Mouse (Mus musculus): ENCODE data around the gene Cdt1. TPM values are rescaled to one million over a fixed set of nuclear protein-coding genes. Genes with fewer than 3 reads are reported as not detected.
"Not testable (repeated sequence)": the region's sequence is repeated elsewhere in the genome, so short reads cannot be mapped to it uniquely, and the experiment has no call there.

Cdt1 gene
- polyA plus RNA-seq, 1 experiment from 2014 or later = 45.9 TPM

DNA sequence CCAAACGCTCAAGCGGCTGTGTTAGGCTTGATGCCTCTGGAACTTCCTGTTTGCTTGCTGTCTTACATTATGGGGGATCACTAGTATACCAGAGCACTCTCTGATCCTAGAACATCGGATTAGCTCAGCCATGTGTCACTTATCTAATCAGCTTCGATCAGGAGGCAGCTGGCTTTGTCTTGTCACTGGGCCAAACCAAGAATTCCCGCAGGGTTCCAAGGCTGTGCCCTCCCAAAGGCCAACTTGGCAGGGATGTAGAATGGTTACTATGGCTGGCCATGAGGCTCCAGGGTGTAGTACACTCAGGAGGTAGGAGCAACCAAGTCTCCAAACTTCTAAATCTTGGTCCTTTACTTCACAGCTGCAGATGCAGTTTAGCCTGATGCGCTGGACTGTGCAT is 1.0 kb upstream of the Cdt1 start:
- WGBS (ENCODE audit: insufficient replicate concordance) = 12% methylated on average over 6 of the region's 6 CpGs
- Histone ChIP-seq H3K36me3 (replicated peaks) (peaks cover 29% of the 10 kb centered on the region), H3K27ac (replicated peaks) (peak overlapping the region; percentile 82), H3K4me1 (replicated peaks) (peaks cover 59% of the 10 kb centered on the region), H3K27me3 (no peaks in the 10 kb centered on the region), H3K9ac (peak overlapping the region; percentile 92), H3K9me3 (replicated peaks) (no peaks in the 10 kb centered on the region), H3K4me2 (peak overlapping the region; percentile 90), H3K4me3 (replicated peaks) (peak overlapping the region; percentile 88)
- no peak for ATAC-seq (ENCODE audit: insufficient read depth)

DNA sequence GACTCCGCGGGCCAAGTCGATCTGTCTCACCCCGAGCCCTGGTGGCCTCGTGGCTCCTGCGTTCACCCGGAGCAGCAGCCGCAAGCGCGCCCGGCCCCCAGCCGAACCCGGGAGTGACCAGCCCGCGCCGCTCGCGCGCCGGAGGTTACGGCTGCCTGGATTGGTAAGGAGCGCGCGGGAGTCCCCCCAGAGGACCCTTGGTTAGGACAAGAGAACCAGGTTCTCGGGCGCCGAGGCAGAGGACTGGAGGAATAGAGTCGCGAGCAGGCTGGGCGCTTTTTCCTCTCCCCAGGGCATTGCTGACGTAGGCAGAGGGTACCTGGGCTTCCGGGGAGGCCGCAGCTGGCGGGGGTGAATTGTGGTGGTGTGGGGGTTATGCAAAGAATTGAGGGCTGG is 292 bp downstream of the Cdt1 start:
- peak overlapping the region; percentile 88 for H3K4me3 ChIP-seq (replicated peaks)
- peaks cover 43% of the 10 kb centered on the region for H3K36me3 ChIP-seq (replicated peaks)
- under 1% methylated on average over 34 of the region's 34 CpGs for WGBS (ENCODE audit: insufficient replicate concordance)
- no peaks in the 10 kb centered on the region for H3K27me3 ChIP-seq
- H3K27ac ChIP-seq (replicated peaks) = peak overlapping the region; percentile 90
- H3K4me1 ChIP-seq (replicated peaks) = peaks cover 72% of the 10 kb centered on the region
- H3K9me3 ChIP-seq (replicated peaks) = no peaks in the 10 kb centered on the region
- peak overlapping the region; percentile 92 for H3K9ac ChIP-seq
- ATAC-seq (ENCODE audit: insufficient read depth) = peak; percentile 26
- peak overlapping the region; percentile 90 for H3K4me2 ChIP-seq

DNA sequence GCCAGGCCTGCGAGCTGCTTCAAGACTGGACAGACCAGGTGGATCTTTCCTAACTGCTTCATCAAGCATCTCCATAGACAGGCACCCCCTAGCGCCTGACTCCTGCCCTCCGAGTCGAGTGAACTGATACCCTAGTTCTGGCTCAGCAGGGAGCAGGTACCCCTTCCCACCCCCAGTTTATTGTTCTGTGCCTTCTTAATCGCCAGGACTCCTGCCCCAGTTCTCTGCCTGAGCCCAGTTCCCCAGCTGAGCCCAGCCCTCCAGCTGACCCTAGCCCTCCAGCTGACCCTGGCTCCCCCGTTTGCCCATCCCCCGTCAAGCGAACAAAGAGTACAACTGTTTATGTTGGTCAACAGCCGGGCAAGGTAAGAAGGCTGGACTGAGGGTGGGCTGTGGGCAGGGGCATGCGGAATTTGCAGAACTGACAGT is 1.1 kb downstream of the Cdt1 start:
- Histone ChIP-seq H3K36me3 (replicated peaks) (peaks cover 51% of the 10 kb centered on the region), H3K4me2 (peak overlapping the region; percentile 90), H3K9me3 (replicated peaks) (no peaks in the 10 kb centered on the region), H3K4me3 (replicated peaks) (peak overlapping the region; percentile 88), H3K27ac (replicated peaks) (peak overlapping the region; percentile 90), H3K4me1 (replicated peaks) (peaks cover 80% of the 10 kb centered on the region), H3K27me3 (no peaks in the 10 kb centered on the region), H3K9ac (peak overlapping the region; percentile 92)
- ATAC-seq (ENCODE audit: insufficient read depth) = no peak
- 10% methylated on average over 10 of the region's 10 CpGs for WGBS (ENCODE audit: insufficient replicate concordance)

DNA sequence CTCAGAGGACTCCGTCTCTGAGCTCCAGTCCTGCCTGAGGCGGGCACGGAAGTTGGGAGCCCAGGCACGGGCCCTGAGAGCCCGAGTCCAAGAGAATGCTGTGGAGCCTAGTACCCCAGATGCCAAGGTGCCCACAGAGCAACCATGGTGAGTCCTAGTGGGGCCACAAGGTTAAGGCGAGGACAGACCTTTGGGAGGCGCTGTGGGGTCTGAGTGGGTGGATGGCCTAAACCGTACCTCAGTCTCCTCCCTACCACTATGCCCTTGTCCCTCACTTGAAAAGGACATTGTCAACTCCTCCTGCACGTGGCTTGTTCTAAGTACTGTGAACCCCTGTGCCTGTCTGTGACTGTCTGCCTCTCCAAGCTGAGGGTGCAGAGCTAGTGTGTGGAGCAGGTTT is 1.5 kb downstream of the Cdt1 start:
- no peak for ATAC-seq (ENCODE audit: insufficient read depth)
- peaks cover 85% of the 10 kb centered on the region for H3K4me1 ChIP-seq (replicated peaks)
- peak overlapping the region; percentile 88 for H3K4me3 ChIP-seq (replicated peaks)
- H3K27me3 ChIP-seq = no peaks in the 10 kb centered on the region
- peak overlapping the region; percentile 90 for H3K4me2 ChIP-seq
- H3K36me3 ChIP-seq (replicated peaks) = peaks cover 55% of the 10 kb centered on the region
- peak overlapping the region; percentile 90 for H3K27ac ChIP-seq (replicated peaks)
- WGBS (ENCODE audit: insufficient replicate concordance) = 52% methylated on average over 9 of the region's 9 CpGs
- peak overlapping the region; percentile 92 for H3K9ac ChIP-seq
- no peaks in the 10 kb centered on the region for H3K9me3 ChIP-seq (replicated peaks)

DNA sequence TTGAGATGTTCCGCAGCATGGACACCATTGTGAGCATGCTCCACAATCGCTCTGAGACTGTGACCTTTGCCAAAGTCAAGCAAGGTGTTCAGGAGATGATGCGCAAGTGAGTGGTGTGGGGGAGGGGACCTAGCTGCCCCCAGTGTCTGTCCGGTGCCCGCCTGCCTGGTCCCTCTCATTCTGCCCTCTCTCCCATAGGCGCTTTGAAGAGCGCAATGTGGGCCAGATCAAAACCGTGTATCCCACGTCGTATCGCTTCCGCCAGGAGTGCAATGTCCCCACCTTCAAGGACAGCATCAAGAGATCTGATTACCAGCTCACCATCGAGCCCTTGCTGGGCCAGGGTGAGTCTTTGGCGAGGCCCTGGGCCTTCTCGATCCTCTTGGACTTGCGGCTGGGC is 2.2 kb downstream of the Cdt1 start:
- Histone ChIP-seq H3K27me3 (no peaks in the 10 kb centered on the region), H3K9ac (0 out of 2 replicates have a peak overlapping the region, but pooled peaks have one; percentile 92), H3K4me3 (replicated peaks) (peak overlapping the region; percentile 88), H3K9me3 (replicated peaks) (no peaks in the 10 kb centered on the region), H3K27ac (replicated peaks) (peak overlapping the region; percentile 90; the same call in 1 of the 2 replicates), H3K36me3 (replicated peaks) (peaks cover 56% of the 10 kb centered on the region), H3K4me1 (replicated peaks) (peaks cover 88% of the 10 kb centered on the region), H3K4me2 (peak overlapping the region; percentile 90)
- WGBS (ENCODE audit: insufficient replicate concordance) = 96% methylated on average over 16 of the region's 16 CpGs
- ATAC-seq (ENCODE audit: insufficient read depth) = no peak

DNA sequence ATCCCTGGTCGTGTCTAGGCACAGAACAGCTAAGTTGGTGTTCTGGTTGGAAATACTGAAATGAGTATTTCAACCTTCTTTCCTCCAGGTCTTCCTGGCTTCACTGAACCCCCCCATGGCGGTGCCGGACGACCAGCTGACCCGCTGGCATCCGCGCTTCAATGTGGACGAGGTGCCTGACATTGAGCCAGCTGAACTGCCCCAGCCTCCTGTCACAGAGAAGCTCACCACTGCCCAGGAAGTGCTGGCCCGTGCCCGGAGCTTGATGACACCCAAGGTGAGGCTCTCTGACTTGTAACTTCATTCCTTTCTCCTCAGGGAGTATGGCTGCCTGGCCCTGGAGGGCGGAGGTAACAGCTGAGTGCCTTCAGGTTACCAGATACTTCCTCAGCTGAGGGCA is 3.3 kb downstream of the Cdt1 start:
- H3K9me3 ChIP-seq (replicated peaks) = no peaks in the 10 kb centered on the region
- no peak overlapping the region for H3K9ac ChIP-seq
- H3K4me2 ChIP-seq = no peak overlapping the region
- no peaks in the 10 kb centered on the region for H3K27me3 ChIP-seq
- H3K36me3 ChIP-seq (replicated peaks) = peaks cover 56% of the 10 kb centered on the region
- H3K4me1 ChIP-seq (replicated peaks) = peaks cover 90% of the 10 kb centered on the region
- 91% methylated on average over 11 of the region's 11 CpGs for WGBS (ENCODE audit: insufficient replicate concordance)
- no peak overlapping the region for H3K4me3 ChIP-seq (replicated peaks)
- ATAC-seq (ENCODE audit: insufficient read depth) = no peak
- no peak overlapping the region for H3K27ac ChIP-seq (replicated peaks)

DNA sequence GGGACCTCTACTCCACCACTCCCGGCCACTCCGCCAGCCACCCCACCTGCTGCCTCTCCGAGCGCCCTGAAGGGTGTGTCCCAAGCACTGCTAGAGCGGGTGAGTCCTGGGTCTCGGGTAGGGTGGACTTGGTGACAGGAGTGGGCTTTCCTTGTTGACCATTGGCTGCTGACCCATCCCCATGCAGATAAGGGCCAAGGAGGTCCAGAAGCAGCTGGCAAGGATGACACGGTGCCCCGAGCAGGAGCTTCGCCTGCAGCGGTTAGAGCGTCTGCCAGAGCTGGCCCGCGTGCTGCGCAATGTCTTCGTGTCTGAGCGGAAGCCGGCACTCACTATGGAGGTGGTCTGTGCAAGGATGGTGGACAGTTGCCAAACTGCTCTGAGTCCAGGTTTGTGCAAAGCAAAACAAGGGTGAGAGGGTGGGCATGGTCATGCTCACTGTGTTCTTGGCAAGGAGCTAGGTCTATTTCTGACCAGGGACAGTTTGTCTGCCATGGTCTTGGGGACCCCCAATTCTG is 4.0 kb downstream of the Cdt1 start:
- H3K9ac ChIP-seq = no peak overlapping the region
- no peak overlapping the region for H3K4me2 ChIP-seq
- ATAC-seq (ENCODE audit: insufficient read depth) = no peak
- no peaks in the 10 kb centered on the region for H3K9me3 ChIP-seq (replicated peaks)
- H3K4me3 ChIP-seq (replicated peaks) = no peak overlapping the region
- H3K4me1 ChIP-seq (replicated peaks) = peaks cover 90% of the 10 kb centered on the region
- H3K36me3 ChIP-seq (replicated peaks) = peaks cover 56% of the 10 kb centered on the region
- WGBS (ENCODE audit: insufficient replicate concordance) = 89% methylated on average over 17 of the region's 17 CpGs
- H3K27ac ChIP-seq (replicated peaks) = no peak overlapping the region
- no peaks in the 10 kb centered on the region for H3K27me3 ChIP-seq

DNA sequence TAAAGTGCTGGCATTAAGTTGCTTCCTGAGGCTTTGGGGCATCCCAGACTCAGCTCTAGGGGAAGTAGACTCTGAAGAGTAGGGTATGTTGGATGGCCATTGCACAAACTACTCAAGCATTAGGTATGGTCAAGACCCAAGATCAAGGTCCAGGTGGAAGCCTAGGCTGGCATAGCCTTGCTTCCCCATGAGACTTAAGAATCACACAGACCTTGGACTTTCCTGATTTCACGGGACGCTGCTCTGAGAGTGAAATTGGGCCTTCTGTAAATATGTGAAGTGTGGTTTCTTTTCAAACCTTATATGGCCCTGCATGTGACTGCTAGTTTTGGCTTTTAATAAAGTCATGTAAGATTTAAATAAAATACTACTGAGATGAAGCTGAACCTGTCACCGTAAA is 4.9 kb downstream of the Cdt1 start:
- WGBS (ENCODE audit: insufficient replicate concordance) = 92% methylated on average over 3 of the region's 3 CpGs
- Histone ChIP-seq H3K4me1 (replicated peaks) (peaks cover 88% of the 10 kb centered on the region), H3K27me3 (no peaks in the 10 kb centered on the region), H3K9me3 (replicated peaks) (no peaks in the 10 kb centered on the region), H3K27ac (replicated peaks) (no peak overlapping the region; the same call in 1 of the 2 replicates), H3K4me3 (replicated peaks) (no peak overlapping the region), H3K9ac (no peak overlapping the region), H3K4me2 (no peak overlapping the region), H3K36me3 (replicated peaks) (peaks cover 56% of the 10 kb centered on the region)
- no peak for ATAC-seq (ENCODE audit: insufficient read depth)

DNA sequence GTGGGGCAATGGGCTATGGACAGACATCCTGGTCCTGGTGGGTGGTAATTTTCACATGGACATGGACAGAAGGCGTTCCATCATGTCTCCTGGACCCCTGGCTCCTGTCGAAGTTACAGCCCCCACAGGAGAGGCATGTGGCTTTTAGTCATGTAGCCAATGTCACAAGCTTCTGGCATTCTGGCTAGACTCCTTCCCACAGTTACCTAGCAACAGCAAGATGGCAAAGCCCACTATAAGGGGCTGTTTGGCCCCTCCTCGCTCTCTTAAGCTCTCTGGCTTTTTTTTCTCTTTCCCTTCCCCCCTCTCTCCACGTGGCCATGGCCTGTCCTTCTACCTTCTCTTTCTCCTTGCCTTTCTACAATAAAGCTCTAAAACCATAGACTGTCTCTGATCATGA is 5.4 kb downstream of the Cdt1 start:
- H3K9ac ChIP-seq; H3K27me3 ChIP-seq; ATAC-seq (ENCODE audit: insufficient read depth); H3K9me3 ChIP-seq (replicated peaks); H3K4me3 ChIP-seq (replicated peaks): not testable (repeated sequence)
- H3K4me2 ChIP-seq = 0 out of 2 replicates have a peak overlapping the region, but pooled peaks have one; percentile 7
- peaks cover 88% of the 10 kb centered on the region for H3K4me1 ChIP-seq (replicated peaks)
- peak overlapping the region; percentile 80 for H3K27ac ChIP-seq (replicated peaks)
- H3K36me3 ChIP-seq (replicated peaks) = peaks cover 56% of the 10 kb centered on the region
- 50% methylated on average over 4 of the region's 4 CpGs for WGBS (ENCODE audit: insufficient replicate concordance)

DNA sequence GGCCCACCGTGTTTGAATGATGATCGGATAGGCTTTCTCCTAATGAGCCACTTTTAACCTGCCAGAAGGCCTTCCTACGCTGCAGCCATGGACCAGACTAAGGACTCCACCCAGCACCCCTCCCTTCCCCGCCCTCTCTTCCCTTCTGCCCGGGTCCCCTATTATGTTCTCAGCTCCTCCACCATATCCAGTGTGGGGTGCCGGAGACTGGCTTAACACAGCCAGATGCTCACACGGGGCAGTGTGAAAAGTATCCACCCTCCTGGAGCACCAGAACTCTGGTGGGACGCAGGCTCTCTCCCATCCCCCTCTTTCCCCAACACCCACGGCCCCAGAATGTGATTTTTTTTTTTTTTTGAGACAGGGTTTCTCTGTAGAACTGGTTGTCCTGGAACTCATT is 5.8 kb downstream of the Cdt1 start:
- WGBS (ENCODE audit: insufficient replicate concordance) = 40% methylated on average over 9 of the region's 9 CpGs
- no peaks in the 10 kb centered on the region; the same call in 1 of the 2 replicates for H3K27me3 ChIP-seq
- no peaks in the 10 kb centered on the region for H3K9me3 ChIP-seq (replicated peaks)
- H3K4me3 ChIP-seq (replicated peaks) = no peak overlapping the region
- H3K9ac ChIP-seq = no peak overlapping the region
- H3K27ac ChIP-seq (replicated peaks) = peak overlapping the region; percentile 80
- no peak for ATAC-seq (ENCODE audit: insufficient read depth)
- H3K36me3 ChIP-seq (replicated peaks) = peaks cover 56% of the 10 kb centered on the region
- H3K4me1 ChIP-seq (replicated peaks) = peaks cover 88% of the 10 kb centered on the region
- H3K4me2 ChIP-seq = 0 out of 2 replicates have a peak overlapping the region, but pooled peaks have one; percentile 7

DNA sequence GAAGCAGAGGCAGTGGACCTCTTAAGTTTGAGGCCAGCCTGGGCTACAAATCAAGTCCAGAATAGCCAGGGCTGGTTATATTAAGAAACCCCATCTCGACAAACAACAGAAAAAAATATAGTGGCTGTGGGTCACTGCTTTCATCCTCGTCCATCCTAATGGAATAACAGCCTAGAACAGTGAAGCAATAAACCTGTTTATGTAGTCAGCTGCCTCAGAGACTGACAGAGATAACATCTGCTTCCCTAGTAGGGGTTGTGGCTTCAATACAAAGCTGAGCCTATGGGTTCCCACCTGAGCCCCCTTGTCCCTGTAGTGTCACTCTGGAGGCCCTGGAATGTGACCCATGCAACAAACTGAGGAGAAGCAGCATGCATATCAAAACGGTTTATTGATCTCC is 6.4 kb downstream of the Cdt1 start:
- Histone ChIP-seq H3K27ac (replicated peaks) (peak overlapping the region; percentile 80), H3K4me3 (replicated peaks) (peak overlapping the region; percentile 73; the same call in 1 of the 2 replicates), H3K36me3 (replicated peaks) (peaks cover 51% of the 10 kb centered on the region), H3K27me3 (no peaks in the 10 kb centered on the region; the same call in 1 of the 2 replicates), H3K4me1 (replicated peaks) (peaks cover 81% of the 10 kb centered on the region), H3K9ac (peak overlapping the region; percentile 75; the same call in 1 of the 2 replicates), H3K9me3 (replicated peaks) (no peaks in the 10 kb centered on the region), H3K4me2 (peak overlapping the region; percentile 98)
- ATAC-seq (ENCODE audit: insufficient read depth) = no peak
- 45% methylated on average over 3 of the region's 3 CpGs for WGBS (ENCODE audit: insufficient replicate concordance)

Measured in liver, embryonic 15.5 days (tissue).